Mouse (Mus musculus) megakaryocyte progenitor cell, adult 5-6 weeks (primary cell): ENCODE results near the gene Prph. TPM values are rescaled to one million over a fixed set of nuclear protein-coding genes. Genes with fewer than 3 reads are reported as not detected.
A peak's percentile ranks its signal among the peaks of the same experiment; 100 is the strongest.
"Not testable (repeated sequence)": the region's sequence is repeated elsewhere in the genome, so short reads cannot be mapped to it uniquely, and the experiment has no call there.

Experiments used
- ATAC-seq: replicated peaks from 2 replicates; pipeline ENCODE4 v1.8.0; 2016; ENCODE audit warnings: mild to moderate bottlenecking, moderate TSS enrichment, inconsistent platforms; ENCODE audit not compliant: poor library complexity
- total RNA-seq, 2 experiments: library from RNA; stranded (forward) in 1 of 2; stranded (reverse) in 1 of 2; fragments of 157-497, 149-512 nt in 1 of 2; fragments of 200-1000 nt in 1 of 2; gene quantifications; 2 replicates each; pipeline versions ENCODE4 v1.2.3 to v1.2.4; 2015 to 2017

The Prph gene
- total RNA-seq, 2 experiments from 2014 or later, result 0.07 TPM; not detected in 1

DNA sequence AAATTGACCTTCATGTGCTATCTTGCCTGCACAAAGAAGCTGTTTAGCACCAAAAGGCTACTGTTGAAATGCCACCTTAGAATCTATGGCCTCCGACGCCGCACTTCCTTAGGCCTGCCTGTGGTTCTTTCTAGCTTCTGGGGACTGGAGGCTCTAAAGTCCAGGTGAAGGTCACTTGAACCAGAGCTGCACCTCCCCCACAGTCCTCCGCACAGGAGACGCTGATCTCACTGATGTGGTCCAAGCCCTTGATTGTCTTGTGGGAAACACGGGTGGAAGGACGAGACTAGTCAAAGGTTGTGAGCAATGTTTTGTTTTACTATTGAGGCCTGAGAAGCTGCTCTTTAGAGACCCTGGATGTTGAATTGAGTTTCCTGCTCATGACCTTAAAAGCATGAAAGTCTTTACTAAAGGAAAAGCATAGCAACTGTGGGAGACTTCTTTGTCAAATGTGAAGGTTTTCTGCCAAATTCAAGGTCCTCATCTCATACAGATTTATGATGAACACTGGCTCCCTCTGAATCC, 22.2 kb upstream of the Prph start:
- ATAC-seq, result no peak

DNA sequence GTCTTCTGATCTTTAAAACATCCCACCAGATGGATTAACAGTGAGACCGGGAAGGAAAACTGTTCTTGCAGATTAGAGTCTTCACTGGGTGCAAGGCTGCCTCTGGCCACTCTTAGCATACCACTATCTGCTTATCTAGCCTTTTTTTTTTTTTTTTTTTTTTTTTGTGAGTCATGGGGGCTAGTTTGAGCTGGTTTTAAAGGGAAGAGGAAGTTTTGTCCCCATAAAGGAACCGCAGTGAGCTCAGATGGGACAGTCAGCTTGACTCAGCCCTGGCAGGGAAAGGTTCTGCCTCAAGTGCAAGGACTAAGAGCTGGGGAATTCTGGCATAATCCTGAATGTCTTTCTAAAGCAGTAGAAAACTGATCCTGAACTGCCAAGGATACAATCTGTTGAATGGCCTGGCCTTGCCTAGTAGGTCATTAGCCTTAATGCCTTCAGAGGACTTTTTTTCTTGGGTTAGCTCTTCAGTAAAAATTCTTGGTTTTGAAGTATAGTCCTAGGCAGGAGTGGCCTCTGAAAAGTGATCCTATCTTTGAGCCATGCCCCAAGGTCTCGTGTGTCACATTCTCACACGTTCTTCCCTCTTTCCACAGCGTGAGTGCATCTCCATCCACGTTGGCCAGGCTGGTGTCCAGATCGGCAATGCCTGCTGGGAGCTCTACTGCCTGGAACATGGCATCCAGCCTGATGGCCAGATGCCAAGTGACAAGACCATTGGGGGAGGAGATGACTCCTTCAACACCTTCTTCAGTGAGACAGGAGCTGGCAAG, 21.3 kb upstream of the Prph start:
- ATAC-seq, result peak; percentile 14; the same call in 1 of the 2 replicates

- ATAC-seq, result no peak
These were observed 19.5 kb upstream of the Prph start for GRCm38 (mm10) chr15:99035431-99035830.

DNA sequence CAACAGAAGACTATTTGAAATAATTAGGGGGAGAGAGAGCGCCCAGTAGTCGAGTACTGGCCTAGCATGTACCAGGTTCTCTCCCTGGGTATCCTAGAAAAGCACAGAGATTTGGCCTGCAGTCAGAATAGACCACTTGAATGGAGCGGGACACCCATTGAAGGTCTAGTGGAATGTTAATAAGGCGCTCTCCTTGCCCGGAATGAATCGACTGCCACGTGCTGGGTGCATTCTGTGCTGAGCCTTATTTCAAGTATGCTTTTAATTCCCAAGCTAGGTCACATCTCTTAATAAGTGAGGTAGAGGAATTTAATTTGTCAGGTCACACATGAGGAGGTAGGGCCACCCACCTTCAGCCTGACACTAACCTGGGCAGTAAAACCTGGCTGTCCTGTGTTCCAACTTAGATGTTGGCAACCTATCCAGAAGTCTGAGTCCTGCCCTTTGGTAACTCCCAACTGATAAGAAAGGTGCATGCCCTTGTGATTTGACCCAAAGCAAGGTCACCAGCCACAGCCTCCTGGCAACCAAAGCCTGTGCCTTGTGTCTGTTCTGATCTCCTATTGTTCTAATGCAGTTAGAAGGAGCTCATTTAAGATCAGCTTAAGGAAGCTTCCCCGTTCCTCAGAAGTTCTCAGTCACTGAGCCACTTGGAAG, 18.6 kb upstream of the Prph start:
- no peak for ATAC-seq

- no peak for ATAC-seq
These were observed 16.9 kb upstream of the Prph start for GRCm38 (mm10) chr15:99038025-99038424.

DNA sequence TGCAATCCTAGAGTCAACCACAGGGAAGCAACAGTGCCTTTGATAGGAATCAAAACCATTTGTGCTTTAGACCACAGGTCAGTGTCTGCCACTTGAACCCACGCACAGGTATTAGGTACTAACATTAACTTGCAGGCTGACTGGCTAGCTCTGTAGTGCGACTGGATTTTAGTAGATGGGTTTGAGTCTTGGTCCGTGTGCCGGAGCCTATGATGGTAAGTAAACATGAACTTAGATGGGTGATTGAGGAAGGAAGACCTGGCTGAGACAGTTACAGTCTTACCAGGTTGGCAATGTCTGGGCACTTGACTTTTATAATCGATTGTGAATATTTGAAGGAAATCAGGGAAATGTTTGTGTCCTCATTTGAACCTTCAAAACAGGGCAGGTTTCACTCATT, 16.2 kb upstream of the Prph start:
- ATAC-seq, result no peak

DNA sequence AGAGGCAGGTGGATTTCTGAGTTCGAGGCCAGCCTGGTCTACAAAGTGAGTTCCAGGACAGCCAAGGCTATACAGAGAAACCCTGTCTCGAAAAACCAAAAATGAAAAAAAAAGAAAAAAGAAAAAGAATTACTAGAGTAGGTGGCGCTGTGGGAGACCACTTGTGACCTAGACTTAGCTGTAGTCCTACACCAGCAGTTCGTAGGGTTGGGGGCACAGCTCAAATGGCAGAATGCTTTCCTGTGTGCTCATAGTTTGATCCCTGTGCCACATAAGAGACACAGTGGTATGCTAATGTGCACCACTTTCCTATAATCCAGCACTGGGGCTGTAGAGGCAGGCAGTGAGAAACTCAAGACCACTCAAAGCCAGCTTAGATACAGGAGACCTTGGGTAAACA, 15.7 kb upstream of the Prph start:
- ATAC-seq, result no peak

- peak; percentile 73 for ATAC-seq
These were observed 14.7 kb upstream of the Prph start for GRCm38 (mm10) chr15:99039996-99040919.

DNA sequence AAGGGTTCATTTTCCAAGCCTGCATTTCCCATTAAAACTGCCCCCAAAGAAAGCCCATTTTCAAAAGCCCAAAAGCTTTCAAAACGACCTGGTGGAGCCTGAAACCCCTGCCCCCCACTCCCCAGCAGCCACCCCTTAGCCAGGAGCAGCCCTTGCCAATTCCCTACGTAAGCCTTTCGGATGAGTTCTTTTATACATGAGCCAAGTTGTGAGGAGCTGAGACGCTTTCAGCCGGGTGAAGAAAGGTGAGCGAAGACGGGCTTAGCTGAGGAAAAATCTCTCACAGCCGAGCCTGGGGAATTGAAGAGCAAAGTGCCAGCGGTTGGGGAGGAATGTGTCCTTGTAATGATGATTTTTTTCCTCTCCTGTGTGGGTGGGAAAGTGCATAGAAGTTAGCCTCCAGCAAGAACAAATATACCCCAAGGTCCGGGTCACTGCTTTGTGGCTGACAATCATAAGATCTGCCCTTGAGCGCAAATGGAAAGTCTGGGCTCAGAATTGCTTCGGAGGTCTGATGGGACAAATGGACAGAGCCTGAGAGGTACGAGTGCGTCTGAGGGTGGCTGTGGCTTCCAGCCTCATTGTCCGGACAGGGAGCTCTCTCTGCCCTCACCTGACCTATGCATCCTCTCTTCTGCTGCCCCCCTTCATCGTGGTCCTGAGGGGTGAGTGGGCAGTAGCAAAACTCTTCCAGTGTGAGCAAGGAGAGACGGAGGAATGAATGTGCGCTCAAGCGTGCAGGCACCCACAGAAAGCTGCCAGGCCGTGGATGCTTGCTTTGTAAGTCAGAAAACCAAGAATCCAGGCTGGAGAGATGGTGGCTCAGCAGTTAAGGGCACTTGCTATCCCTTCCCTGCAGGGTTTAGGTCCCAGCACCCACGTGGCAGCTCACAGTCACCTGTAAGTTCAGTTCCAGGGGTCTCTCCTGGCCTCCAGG, 13.8 kb upstream of the Prph start:
- no peak for ATAC-seq

DNA sequence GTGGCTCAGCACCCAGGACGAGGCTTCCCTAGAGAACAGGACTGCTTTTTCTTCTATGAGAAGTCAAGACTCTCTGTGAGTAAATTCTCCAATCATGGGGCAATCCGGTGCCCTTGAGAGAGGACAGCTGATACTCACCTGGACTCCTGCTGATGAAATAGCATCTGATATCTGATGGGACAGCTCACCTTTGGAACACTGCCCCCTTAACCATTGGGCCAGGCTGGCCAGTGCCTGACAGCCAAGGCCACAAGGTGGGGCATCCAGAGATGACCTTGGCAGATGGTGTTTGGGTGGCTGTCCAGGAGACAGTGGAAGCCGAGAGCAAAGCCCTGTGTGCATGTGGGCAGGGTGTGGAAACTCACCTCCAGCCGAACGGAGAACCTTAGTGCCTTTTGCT, 12.6 kb upstream of the Prph start:
- ATAC-seq, result no peak

GRCm38 (mm10) chr15:99044854-99045253, 10.1 kb upstream of the Prph start:
- no peak for ATAC-seq

- not testable (repeated sequence) for ATAC-seq
These were observed 9.2 kb upstream of the Prph start for GRCm38 (mm10) chr15:99045734-99046133.

- ATAC-seq, result peak; percentile 82
These were observed 5.3 kb upstream of the Prph start for GRCm38 (mm10) chr15:99049473-99050253.

DNA sequence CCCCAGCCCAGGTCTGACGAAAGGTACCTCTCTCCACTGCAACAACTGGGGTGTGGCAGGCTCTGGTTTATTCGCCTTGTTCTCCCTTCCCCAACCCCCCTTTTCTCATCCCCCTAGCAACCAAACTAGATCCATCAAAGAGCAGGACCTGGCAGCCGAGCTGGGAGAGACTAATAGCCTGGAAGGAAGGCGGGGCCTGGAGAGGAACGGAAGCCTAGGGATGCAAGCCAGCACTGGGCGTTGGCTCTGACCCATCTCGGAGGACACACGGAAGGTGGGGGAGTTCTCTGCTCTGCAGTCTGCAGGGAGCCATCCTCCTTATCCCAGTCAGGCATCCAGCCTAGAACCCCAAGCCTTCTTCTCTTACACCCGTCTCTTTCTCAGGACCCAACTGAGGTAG, 1.6 kb upstream of the Prph start:
- ATAC-seq, result no peak

- ATAC-seq, result peak; percentile 30
These were observed 562 bp downstream of the Prph start for GRCm38 (mm10) chr15:99055511-99055961.

- ATAC-seq, result peak; percentile 75
These were observed 1.4 kb downstream of the Prph start for GRCm38 (mm10) chr15:99056332-99056731.

- ATAC-seq, result no peak
These were observed 10.7 kb downstream of the Prph start for GRCm38 (mm10) chr15:99065557-99066165.

GRCm38 (mm10) chr15:99071988-99072387, 17.0 kb downstream of the Prph start:
- no peak for ATAC-seq
